Mouse (Mus musculus) right cerebral cortex, postnatal 14 days (tissue): Measurements from ENCODE around the gene Mrpl21.

Source experiments
- DNase-seq: peaks from one replicate; pipeline ENCODE4 v3.0.0; 2022

Mrpl21 gene

DNA sequence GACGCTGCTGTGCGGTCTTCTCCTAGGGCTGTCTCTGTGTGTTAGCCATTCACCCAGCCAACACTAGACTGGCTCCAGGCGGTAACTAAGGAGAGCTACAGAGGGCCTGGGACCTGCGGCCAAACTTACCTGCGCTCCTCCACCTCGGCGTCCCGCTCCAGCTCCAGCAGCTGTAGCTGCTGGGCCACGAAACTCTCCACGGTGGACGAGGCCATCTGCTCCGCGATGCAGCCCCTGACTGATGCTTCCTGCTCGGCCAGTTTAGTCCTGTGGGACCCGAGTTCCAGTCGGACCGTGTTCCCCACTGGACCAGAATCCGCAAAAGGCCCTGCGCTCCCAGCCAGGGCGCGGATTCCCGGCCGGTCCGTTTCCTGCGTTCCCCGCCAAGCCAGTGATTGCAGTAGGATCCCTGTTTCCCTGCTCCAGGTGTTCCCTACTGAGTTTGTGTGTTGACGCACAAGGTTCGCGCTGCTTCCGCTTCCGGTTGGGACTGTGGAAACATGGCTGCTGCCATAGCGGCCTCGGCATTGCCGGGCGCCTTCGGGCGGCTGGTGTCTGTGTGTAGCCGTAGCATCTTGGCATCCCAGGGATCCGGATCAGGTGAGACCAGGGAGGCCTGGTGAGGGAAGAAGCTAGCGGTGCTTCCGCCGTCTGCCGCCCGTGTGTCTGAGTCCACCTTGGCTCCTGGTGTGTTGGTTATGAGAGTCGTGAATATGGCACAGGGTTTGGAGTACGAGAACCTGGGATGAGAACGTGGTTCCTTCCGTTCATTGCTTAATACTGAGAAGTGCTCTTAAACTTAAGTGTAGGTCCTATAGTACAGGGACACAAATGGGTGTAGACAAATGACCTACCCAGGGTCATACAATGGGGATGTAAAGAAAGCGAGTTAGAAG lies at the start of gene Mrpl21, which contains the start of gene Ighmbp2:
TSS of gene Mrpl21 (plus strand) at position 330 of the 896 bp plus-strand sequence.
TSS of gene Ighmbp2 (minus strand) at position 446 of the 896 bp plus-strand sequence.
- DNase-seq = peak; percentile 86

DNA sequence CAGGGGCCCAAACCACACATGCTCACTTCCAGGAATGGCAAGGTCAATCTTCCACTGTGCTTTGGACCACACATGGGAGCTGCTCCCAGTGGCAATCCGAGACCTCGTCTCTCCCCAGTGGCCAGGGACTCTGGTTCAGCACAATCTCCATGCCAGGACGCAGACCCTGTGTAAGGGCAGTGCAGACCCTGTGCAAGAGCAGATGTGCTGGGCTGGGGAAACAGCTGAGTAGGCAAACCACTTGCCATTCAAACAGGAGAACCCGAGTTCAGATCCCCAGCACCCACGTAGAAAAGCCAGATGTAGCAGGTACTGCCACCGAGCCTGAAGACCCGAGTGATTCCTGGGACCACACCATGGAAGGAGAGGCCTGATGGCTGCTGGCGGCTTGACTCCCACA lies 22.7 kb upstream of the Mrpl21 start:
- no peak for DNase-seq

DNA sequence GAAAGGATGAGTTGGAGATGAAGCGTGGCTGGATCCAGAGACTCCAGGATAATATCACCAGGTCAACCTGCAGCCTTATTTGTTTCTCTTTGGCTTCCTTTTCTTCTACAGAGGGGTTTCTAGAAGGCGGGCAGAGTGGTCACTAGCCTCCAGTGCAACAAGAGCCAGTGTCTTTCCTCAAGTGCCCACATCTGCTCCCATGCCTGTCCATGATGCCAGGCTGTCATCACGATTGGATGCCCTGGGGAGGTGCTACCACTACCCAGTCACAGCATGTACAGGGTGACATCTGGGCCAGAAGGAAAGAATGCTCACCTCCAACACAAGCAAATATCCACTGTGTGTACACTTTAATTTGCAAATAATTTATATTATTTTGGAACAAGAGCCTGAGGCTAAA lies 22.1 kb upstream of the Mrpl21 start:
- DNase-seq = no peak

DNA sequence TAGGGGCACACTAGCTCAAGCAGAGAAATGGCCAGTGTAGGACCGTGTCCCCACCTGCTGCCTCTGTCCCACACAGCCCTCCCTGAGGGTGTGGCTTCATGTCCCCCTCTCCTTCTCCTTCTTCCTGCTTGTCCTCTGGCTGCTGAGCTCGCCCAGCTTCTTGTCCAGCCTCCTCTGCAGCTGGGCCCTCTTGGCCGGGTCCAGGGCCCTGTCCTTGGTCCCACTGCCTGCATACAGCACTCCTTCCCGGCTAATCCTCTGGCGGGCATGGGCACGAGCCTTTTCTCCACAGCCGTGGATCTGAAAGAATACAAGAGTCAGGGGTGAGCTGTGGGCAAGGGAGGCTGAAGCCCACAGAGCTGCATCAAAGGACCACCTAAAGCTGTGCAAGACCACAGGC lies 21.4 kb upstream of the Mrpl21 start:
- DNase-seq = no peak

DNA sequence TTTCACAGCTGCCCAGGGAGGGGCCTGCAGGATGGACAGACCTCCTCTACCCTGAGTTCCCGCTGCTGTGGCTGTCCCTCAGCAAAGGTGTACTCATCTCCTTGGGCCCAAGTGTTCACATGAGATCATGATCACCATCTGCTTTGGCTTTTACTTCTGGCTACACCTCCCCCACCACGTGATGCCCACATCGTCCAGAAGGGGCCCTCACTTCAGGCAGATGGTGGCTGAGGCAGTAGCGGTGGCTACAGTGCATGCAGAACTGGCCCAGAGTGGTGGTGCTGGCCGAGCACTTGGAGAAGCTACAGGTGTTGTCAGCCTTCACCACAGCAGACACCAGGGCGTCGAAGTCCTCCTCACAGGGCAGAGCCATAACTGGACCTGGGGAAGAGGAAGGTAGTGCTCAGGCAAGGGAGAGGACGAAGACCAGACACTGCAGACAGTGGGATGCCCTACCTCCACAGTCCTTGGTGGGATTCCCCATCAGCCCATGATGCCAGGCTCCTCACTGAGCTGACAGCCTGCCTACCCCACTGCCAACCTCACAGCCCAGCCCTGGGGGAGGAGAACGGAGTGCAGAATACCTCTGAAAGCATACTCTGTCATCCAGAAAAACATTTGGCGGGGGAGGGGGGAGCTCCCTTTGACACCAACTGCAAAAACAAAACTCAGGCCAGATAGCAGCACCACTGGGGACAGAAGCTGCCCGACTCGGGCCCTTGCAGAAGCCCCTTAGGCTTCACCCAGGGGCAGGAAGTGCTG lies 20.8 kb upstream of the Mrpl21 start:
- DNase-seq = no peak

DNA sequence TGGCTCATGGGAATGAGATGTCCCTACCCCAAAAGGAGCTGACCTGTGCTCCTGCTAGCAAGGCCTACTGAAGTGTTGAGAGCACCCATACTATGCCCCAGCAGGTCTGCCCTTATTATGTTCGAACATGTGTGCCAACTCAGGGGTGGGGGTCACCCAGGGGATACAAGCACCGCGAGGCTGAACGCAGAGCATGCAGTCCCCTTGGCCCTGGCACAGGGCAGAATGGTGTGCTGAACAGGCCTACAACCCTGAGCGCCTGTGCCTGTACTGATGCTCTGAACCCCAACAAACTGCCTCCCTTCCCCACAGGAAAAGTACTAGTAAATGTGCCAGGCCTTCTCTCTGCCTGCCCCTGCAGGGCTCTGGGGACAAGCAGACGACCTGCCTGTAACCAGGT lies 18.4 kb upstream of the Mrpl21 start:
- no peak for DNase-seq

DNA sequence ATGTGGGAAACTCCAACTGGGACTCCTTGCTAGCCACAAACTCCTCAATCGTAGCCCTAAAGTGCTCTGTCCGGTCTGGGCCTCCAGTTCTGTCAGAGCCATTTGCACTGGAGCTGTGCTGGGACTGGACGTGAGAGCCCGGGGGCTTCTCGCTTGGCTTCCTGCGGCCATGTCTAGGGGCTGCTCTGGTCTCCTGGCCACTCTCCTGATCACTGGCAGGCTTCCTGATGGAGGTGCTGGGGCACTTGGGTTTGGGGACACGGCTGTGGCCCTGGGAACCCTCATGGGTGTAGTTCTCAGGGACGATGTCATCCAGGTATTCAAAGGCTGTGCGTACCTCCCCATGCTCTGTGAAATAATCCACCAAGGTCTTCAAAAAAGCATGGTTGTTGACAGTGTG lies 17.5 kb upstream of the Mrpl21 start:
- no peak for DNase-seq

DNA sequence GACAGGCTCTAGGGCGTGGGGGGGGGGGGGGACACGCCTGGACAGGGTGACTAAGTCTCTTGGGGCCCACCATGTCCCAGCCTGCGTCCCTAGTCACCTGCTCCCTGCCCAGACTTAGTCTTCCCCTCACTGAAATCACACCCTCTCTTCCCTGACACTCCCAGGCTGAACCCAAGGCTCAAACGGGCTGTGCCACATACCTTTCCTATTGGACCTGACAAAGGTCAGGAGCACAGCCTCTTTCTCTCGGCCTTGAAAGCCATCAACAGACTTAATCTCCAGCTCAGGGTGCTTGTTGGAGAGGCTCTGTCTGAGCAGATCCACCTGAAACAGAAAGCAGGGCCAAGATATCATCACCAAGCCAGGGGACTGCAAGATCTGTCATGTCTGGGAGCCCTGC lies 16.6 kb upstream of the Mrpl21 start:
- no peak for DNase-seq

DNA sequence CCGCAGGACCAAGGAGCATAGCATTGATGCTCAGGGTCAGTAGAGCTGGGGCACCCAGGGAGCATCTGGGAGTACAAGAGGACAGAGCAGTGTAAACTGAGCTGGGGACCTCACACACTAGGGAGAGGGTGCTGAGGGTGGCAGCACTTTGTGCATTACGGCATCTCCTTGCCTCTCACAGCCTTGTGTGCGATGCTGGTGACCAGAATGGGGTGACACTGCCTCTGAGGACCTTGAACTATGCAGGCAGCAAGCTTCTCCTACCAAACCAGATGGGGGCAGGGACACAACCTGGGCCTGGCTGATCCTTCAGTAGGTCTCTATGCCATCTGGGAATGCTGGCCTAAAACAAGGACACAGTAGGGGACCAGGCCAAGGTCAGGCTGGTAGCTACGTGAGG lies 16.0 kb upstream of the Mrpl21 start:
- DNase-seq = no peak

DNA sequence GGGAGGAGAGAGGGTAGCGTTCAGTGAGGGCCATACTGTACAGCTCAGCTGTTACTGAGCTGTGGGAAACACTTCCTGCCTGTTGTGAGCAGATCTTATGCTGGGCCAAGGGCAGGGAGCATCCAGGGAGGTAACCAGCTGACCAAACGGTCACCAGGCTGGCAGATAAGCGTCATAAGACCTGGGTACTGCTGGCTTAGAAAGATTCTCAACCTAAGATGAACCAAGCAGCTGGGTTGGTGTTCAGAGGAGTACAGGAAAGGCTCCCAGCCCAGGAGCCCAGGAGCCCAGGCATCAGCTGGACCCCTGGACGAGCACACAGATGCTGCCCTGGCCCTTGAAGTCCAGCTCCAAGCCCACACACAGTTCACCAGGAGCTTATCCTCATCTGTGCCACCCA lies 15.4 kb upstream of the Mrpl21 start:
- DNase-seq = no peak

DNA sequence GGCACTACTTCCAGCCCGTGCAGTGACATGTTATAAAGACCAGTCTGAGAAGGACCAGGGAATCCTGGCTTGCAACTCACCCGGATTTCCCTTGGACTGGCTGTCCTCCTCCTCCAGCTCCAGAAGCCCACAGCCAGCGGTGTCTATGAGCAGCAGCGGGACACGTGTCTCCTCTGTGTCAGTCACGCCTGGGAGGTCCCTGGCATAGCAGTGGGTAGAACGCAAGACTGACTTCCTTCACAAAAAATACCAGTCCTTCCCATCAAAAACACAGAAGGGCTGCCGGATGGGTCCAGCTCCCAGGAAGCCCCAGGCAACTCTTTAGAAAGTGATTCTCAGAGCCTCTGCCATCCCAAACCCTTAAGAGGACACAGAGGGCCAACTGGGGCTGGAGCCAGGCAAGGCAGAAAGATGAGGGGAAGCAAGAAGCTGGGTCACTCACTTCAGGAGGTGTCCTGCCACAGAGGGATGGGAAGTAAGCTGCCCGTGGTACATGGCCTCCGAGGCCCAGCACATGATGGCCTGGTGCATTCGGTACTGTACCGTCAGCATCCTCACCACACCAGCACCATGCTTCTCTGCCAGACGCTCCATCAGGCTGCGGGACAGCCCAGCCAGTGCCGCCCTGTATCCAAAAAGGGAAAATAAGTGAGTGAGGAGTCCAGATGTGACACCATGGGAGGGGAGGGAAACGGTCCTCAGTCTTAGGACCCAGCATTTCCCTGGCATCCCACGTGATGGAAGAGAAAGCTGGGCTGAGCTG lies 14.3 kb upstream of the Mrpl21 start:
- no peak for DNase-seq

DNA sequence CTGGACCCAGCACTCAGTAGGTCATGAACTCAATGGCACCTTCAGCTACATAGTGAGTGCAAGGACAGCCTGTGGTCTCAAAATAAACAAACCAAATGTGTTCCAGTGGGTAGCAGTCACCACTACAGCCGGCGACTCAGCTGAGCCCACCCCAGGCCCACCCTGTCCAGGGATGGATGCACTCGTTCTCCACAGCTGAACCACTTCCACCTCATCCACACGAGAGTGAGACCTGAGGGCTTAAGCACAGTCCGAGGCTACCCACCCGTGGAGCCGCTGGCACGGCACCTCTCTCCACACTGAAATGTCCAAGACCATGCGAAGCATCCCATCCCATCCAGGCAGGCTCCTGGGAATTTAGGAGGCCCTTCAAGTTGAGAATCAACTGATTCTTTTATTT lies 13.4 kb upstream of the Mrpl21 start:
- no peak for DNase-seq

DNA sequence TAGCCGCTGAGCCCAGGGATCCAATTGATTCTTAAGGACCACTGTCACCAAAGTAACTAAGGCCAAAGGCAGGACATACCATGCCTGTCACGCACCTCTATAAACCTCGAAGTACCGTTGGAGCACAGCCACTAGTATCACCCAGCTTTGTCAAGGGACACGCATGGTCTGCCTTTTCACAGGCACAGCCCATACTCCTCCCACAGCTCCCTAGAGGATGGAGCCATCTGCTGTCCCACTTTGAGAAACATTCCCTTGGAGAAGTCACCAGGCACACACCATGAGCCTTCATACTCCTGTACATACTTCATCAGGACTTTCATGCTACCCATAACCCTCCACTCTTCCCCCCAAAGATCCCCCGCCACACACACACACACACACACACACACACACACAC lies 12.9 kb upstream of the Mrpl21 start:
- DNase-seq = no peak

DNA sequence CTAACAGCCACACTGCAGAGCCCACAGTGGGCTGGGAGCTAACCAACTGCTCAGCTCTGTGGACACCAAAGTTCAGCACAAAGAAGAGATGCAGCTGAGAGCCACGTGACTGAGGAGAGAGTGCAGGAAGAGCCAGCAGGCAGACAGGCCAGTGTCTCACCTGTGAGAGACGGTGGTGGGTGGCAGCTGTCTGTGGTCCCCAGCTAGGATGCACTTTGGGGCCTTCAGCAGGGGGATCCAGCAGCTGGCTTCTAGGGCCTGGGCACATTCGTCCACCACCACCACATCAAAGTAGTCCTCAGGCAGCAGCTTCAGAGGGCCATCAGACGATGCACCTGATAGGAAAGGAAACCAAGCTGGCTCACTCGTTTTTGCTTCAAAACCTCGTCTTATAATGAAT lies 11.3 kb upstream of the Mrpl21 start:
- DNase-seq = no peak

DNA sequence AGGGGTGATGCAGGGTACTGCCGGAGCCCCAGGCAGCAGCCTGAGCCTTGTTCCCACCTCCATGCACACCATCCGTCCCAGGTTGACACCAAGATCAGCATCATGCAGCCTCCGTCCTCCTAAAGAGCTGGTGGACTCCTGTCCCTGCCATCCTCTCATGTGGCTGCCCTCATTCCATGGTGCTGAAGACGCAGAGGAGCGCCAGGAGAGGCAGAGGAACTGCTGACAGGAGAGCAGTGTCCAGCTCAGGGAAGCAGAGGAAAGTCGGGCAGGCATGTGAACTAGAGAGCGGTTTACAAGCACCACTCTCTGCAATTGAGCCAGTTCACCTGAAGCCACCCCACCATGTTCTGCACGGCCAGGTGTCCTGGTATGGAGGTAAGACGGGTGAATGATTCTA lies 9.4 kb upstream of the Mrpl21 start:
- no peak for DNase-seq

DNA sequence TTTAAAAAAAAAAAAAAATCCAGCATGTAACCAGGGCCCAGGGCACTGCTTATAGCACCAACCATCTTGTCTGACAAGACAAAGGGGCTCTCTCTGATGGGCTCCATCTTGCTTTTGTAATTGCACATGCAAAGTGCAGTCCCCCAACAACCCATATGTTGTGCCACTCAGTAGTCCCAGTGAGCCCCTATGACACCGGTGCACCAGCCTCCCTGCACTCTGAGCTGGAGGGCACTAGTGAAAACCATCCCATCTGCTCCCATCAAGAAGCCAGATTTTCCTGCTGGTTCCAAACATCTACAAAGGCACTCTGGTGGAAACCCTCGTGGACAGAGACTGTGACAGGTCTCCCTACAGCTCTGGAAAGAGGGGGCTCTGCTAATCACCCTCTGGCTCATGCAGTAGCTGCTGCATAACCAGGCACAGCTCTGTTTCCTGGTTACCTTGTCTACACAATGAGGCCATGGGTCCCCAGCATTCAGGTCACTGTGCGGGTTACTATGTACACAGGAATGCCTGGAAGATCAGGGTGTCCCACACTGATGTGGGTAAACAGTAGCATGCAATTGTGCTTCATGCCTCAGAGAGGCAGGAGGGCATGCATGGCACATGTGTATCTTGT lies 6.8 kb upstream of the Mrpl21 start:
- no peak for DNase-seq

DNA sequence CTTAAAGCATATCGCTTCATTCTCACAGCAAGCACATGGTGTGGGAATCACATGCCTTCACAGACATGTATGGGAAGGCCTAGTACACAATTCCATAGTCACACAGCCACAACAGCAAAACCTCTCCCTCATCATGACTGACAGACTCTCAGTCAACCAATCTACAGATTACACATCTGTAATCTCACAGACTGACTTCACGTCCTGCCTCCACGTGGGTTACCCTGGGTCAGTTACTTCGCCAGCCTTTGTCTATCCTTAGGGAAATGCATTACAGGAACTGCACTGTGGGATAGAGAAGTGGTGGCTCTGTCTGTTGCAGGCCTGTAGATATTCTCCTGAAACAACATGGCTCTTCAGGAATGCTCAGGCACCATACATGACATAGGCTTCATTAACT lies 815 bp upstream of the Mrpl21 start:
- no peak for DNase-seq

DNA sequence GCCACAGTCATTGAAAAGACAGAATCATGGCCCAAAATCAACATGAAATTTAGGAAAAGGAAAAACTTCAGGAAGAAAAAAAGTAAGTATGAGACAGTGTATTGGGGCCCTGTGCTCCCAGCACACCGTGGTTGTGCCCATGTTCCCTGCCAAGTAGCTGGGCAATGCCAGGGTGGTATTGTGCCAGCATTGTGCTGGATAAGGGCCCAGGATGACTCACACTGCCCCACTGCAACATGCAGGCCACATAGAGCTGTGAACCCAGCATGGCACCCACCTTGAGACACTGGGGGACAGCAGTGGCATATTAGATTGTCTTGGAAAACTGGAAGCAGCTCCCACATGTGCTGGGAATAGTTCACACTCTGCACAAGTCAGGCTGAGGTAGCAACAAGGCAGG lies 6.3 kb downstream of the Mrpl21 start:
- DNase-seq = no peak

DNA sequence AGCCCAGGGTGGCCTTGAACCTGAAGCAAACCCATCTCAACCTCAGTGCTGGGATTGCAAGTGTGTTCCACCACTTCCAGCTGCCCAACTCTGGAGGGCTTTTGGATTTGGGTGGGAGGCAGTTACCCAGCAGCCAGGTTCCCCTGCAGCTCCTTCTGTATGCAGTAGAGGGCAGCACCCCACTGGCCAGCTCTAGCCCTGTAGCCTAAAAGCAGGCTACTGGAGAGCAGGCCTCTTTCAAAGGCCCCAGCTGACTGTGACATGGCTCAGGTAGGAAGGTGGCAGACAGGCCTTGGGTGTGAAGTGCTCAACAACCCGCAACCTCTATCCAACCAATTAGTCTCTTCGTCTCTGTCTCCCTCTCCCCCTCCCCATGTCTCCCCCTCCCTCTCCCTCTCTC lies 9.3 kb downstream of the Mrpl21 start:
- peak; percentile 55 for DNase-seq

DNA sequence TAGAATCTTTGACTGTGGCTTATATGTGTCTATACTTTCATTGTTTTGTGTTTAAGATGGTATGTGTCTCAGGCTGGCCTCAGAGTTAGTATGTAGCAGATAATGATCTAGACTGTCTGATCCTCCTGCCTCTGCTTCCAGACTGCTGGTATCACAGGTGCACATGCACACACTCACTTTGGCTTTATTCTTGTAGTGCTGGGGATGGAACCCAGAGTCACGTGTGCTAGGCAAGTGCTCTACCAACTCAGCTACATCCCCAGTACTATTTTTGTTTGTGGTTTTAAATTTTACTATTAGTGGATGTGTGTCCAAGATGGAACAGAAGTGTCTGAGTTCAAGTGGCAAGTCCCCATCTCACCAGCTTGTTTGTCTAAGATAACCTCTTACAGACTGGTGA lies 10.3 kb downstream of the Mrpl21 start:
- no peak for DNase-seq

DNA sequence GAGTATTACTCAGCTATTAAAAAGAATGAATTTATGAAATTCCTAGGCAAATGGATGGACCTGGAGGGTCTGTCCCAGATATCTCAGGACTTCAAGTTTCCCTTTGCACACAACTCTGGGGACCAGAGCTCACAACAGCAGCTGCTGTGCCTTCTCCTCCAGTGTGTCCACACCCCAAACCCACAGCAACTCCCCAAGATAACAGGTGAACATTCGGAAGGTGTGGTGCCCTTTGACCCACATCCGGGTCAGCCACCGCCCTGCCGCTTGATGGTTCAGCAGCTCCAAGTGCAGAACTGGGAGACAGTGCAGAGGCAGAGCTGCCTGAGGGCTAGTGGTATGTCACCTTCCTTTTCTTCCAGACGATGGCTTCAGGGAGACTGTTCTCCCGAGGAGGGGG lies 12.5 kb downstream of the Mrpl21 start:
- no peak for DNase-seq

DNA sequence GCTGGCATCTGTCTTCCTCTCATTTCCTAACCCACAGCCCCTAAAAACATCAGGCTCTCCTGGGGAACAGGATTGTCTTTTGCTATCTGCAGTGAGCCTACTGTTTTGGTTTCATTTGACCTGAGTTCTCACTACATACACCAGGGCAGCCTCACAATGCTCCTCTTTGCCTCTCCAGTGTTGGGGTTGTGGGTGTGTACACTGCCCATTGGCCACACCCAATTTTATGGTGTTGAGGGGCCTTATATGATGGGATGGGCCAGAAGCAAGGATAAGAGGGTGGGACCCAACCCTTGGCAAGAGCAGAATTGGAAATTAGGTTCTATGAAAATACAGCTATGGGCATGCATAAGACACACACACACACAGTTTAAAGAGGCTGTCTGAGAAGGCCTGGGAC lies 14.3 kb downstream of the Mrpl21 start:
- no peak for DNase-seq

DNA sequence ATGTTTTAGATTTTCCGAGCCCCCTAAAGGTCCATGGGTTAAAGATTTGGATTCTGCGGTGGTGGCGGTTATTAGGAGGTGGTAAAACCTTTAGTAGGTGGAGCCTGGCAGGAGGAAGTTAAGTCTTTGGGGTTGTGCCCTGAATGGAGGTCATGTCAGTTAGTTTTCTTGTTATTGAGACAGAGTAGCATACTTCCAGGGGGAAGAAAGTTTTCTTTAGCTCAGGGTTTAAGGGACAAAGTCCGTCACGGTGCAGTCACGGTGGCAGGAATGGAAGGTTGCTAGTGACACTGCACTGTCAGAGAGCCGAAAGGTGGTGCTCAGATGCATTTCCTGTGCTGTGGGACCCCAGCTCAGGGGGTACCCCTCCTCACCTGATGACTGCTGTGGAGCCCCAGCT lies 15.1 kb downstream of the Mrpl21 start:
- no peak for DNase-seq
